Mouse (Mus musculus): Measurements from ENCODE around the gene Cby3. TPM values are rescaled to one million over a fixed set of nuclear protein-coding genes. Genes with fewer than 3 reads are reported as not detected.

Cby3 gene
- polyA plus RNA-seq, 1 experiment from 2014 or later: 0.32 TPM

DNA sequence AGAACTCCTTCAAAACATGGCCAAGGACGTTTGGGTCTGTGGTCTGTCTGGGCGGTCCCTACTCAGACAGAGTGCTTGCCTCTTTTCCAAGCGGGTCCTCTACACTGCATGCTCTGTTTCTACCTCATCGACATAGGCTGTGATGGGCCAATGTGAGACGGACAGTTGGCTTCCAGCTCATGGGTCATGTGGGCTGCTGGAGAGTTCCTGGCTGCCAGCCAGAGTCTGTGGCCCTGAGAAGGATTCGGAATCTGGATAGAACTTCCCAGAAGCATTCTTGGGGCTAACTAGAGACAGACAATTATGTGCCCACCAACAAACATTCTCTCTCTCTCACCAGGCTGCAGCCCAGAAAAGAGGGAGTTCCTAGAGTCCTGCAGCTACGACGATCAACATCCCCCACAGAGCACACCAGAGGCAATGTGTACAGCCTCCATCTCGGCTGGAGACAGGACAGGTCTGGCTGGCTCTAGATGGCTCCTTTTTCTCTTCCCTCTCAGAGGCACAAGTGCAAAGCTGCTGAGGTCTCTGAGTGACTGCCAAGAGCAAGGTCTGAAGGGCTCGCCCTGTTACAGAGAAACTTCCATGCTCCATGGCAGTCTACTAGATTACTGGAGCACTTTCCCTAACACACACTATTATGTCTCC is 49.2 kb downstream of the Cby3 start:
- Histone ChIP-seq H3K9me3 (ENCODE audit: control insufficient read depth, low read length) (no peaks in the 10 kb centered on the region), H3K27ac (replicated peaks; ENCODE audit: low read depth, low read length) (no peak overlapping the region), H3K36me3 (ENCODE audit: control insufficient read depth, insufficient read depth, low read length) (peaks cover 77% of the 10 kb centered on the region), H3K4me1 (ENCODE audit: control insufficient read depth, insufficient read depth, low read length) (no peaks in the 10 kb centered on the region), H3K9ac (replicated peaks; ENCODE audit: low read length) (no peak overlapping the region), H3K4me2 (ENCODE audit: low read length) (no peak overlapping the region), H3K4me3 (replicated peaks; ENCODE audit: low read depth, low read length) (no peak overlapping the region), H3K27me3 (ENCODE audit: control insufficient read depth, insufficient read depth, low read length) (no peaks in the 10 kb centered on the region)
- no peak for DNase-seq
- ATAC-seq (ENCODE audit: low FRiP score, low TSS enrichment): no peak
- 84% methylated on average over 10 of the region's 10 CpGs for WGBS

- no peaks in the 10 kb centered on the region for H3K4me1 ChIP-seq (ENCODE audit: control insufficient read depth, insufficient read depth, low read length)
- WGBS: 72% methylated on average over 6 of the region's 6 CpGs
- DNase-seq: no peak
- no peak overlapping the region for H3K9ac ChIP-seq (replicated peaks; ENCODE audit: low read length)
- no peaks in the 10 kb centered on the region for H3K9me3 ChIP-seq (ENCODE audit: control insufficient read depth, low read length)
- H3K27me3 ChIP-seq (ENCODE audit: control insufficient read depth, insufficient read depth, low read length): no peaks in the 10 kb centered on the region
- H3K36me3 ChIP-seq (ENCODE audit: control insufficient read depth, insufficient read depth, low read length): peaks cover 72% of the 10 kb centered on the region
- no peak overlapping the region for H3K4me3 ChIP-seq (replicated peaks; ENCODE audit: low read depth, low read length)
- no peak overlapping the region for H3K27ac ChIP-seq (replicated peaks; ENCODE audit: low read depth, low read length)
- no peak for ATAC-seq (ENCODE audit: low FRiP score, low TSS enrichment)
- H3K4me2 ChIP-seq (ENCODE audit: low read length): no peak overlapping the region
These were observed 53.0 kb downstream of the Cby3 start for GRCm38 (mm10) chr11:50407235-50407634.

MicroRNA genes within 50 kb of the gene (microRNA counts, 519-probe panel; counts per million panel counts)
- 1,973 counts per million, percentile 5 among the panel's probes with 10 or more counts for microRNA mmu-miR-804

Small RNAs within 50 kb of the gene (microRNA-seq; reads per million reads assigned to microRNA genes)
- gene Mir804: not detected

Other genes starting within 250 kb of the Cby3 start
- gene Tbc1d9b, start 223.1 kb upstream of the Cby3 start, polyA plus RNA-seq (2014; fragmentation: Nextera tagmentation; extraction: Ambion mirVana): 26.1 and 35.4 TPM in 2 replicates
- 37.0 and 38.8 TPM in 2 replicates for gene Mrnip, start 180.0 kb upstream of the Cby3 start, polyA plus RNA-seq (2014; fragmentation: Nextera tagmentation; extraction: Ambion mirVana)
- 293 and 312 TPM in 2 replicates for gene Sqstm1, start 143.6 kb upstream of the Cby3 start, polyA plus RNA-seq (2014; fragmentation: Nextera tagmentation; extraction: Ambion mirVana)
- 41.3 and 59.6 TPM in 2 replicates for gene Mgat4b, start 143.6 kb upstream of the Cby3 start, polyA plus RNA-seq (2014; fragmentation: Nextera tagmentation; extraction: Ambion mirVana)
- 1.0 and 2.5 TPM in 2 replicates for gene Ltc4s, start 115.8 kb upstream of the Cby3 start, polyA plus RNA-seq (2014; fragmentation: Nextera tagmentation; extraction: Ambion mirVana)
- 5.6 and 5.9 TPM in 2 replicates for gene Maml1, start 62.2 kb upstream of the Cby3 start, polyA plus RNA-seq (2014; fragmentation: Nextera tagmentation; extraction: Ambion mirVana)
- gene Canx, start 28.8 kb upstream of the Cby3 start, polyA plus RNA-seq (2014; fragmentation: Nextera tagmentation; extraction: Ambion mirVana): 181 and 232 TPM in 2 replicates
- 539 and 584 TPM in 2 replicates for gene Hnrnph1, start 22.5 kb downstream of the Cby3 start, polyA plus RNA-seq (2014; fragmentation: Nextera tagmentation; extraction: Ambion mirVana)
- gene Rufy1, start 76.7 kb downstream of the Cby3 start, polyA plus RNA-seq (2014; fragmentation: Nextera tagmentation; extraction: Ambion mirVana): 25.0 and 31.6 TPM in 2 replicates
- 2.7 and 3.4 TPM in 2 replicates for gene Adamts2, start 247.6 kb downstream of the Cby3 start, polyA plus RNA-seq (2014; fragmentation: Nextera tagmentation; extraction: Ambion mirVana)